Mouse (Mus musculus) spleen, adult 12 weeks (tissue): Measurements from ENCODE around the gene Pknox2.

Experiments used
- DNase-seq: peaks from one replicate; pipeline ENCODE4 v3.0.0; 2022; ENCODE audit warnings: low spot score

Pknox2 gene

GRCm38 (mm10) chr9:37044165-37044564 lies 103.0 kb downstream of the Pknox2 start:
- no peak for DNase-seq

GRCm38 (mm10) chr9:37038859-37039258 lies 108.3 kb downstream of the Pknox2 start:
- DNase-seq, result no peak

GRCm38 (mm10) chr9:37038445-37038844 lies 108.8 kb downstream of the Pknox2 start:
- no peak for DNase-seq

GRCm38 (mm10) chr9:37037405-37037804 lies 109.8 kb downstream of the Pknox2 start:
- no peak for DNase-seq

GRCm38 (mm10) chr9:37035248-37035647 lies 112.0 kb downstream of the Pknox2 start:
- DNase-seq, result no peak

- no peak for DNase-seq
Observed at GRCm38 (mm10) chr9:37034316-37034715, 112.9 kb downstream of the Pknox2 start.

GRCm38 (mm10) chr9:37030347-37031213 lies 116.6 kb downstream of the Pknox2 start:
- no peak for DNase-seq

GRCm38 (mm10) chr9:37029811-37030346 lies 117.3 kb downstream of the Pknox2 start:
- no peak for DNase-seq

GRCm38 (mm10) chr9:37027825-37028575 lies 119.2 kb downstream of the Pknox2 start:
- DNase-seq, result no peak

- DNase-seq, result no peak
Observed at GRCm38 (mm10) chr9:37025913-37026312, 121.3 kb downstream of the Pknox2 start.

- no peak for DNase-seq
Observed at GRCm38 (mm10) chr9:37021586-37022230, 125.5 kb downstream of the Pknox2 start.

GRCm38 (mm10) chr9:37018154-37018553 lies 129.1 kb downstream of the Pknox2 start:
- DNase-seq, result no peak

- no peak for DNase-seq
Observed at GRCm38 (mm10) chr9:37017169-37017568, 130.0 kb downstream of the Pknox2 start.

GRCm38 (mm10) chr9:37016165-37016564 lies 131.0 kb downstream of the Pknox2 start:
- DNase-seq, result no peak

- no peak for DNase-seq
Observed at GRCm38 (mm10) chr9:37013565-37013964, 133.6 kb downstream of the Pknox2 start.

GRCm38 (mm10) chr9:37008090-37008489 lies 139.1 kb downstream of the Pknox2 start:
- DNase-seq, result no peak

- DNase-seq, result no peak
Observed at GRCm38 (mm10) chr9:37004676-37005075, 142.5 kb downstream of the Pknox2 start.

- no peak for DNase-seq
Observed at GRCm38 (mm10) chr9:37001935-37002535, 145.2 kb downstream of the Pknox2 start.

GRCm38 (mm10) chr9:36999393-36999792 lies 147.8 kb downstream of the Pknox2 start:
- DNase-seq, result no peak

- DNase-seq, result no peak
Observed at GRCm38 (mm10) chr9:36990626-36991368, 156.4 kb downstream of the Pknox2 start.

GRCm38 (mm10) chr9:36989991-36990390 lies 157.2 kb downstream of the Pknox2 start:
- DNase-seq, result no peak
